Mouse (Mus musculus): ENCODE results near the gene Tirap. TPM values are rescaled to one million over a fixed set of nuclear protein-coding genes. Genes with fewer than 3 reads are reported as not detected.

The Tirap gene
- polyA plus RNA-seq, 1 experiment, result 12.2 TPM

GRCm38 (mm10) chr9:35188700-35189099 lies 11.4 kb downstream of the Tirap start:
- no peak for DNase-seq (ENCODE audit: low read depth)

GRCm38 (mm10) chr9:35187351-35187903 lies 12.7 kb downstream of the Tirap start:
- no peak for DNase-seq (ENCODE audit: low read depth)

- DNase-seq (ENCODE audit: low read depth), result no peak
Observed at GRCm38 (mm10) chr9:35186430-35186829, 13.7 kb downstream of the Tirap start.

- no peak for DNase-seq (ENCODE audit: low read depth)
Observed at GRCm38 (mm10) chr9:35183359-35183758, 16.7 kb downstream of the Tirap start.

- DNase-seq (ENCODE audit: low read depth), result no peak
Observed at GRCm38 (mm10) chr9:35182832-35183231, 17.3 kb downstream of the Tirap start.

GRCm38 (mm10) chr9:35176124-35176659 lies 23.9 kb downstream of the Tirap start:
- DNase-seq (ENCODE audit: low read depth), result no peak

GRCm38 (mm10) chr9:35175251-35176123 lies 24.6 kb downstream of the Tirap start, which contains the start of gene Dcps:
TSS of gene Dcps (minus strand) at chr9:35176061.
- peak; percentile 75 for DNase-seq (ENCODE audit: low read depth)

- no peak for DNase-seq (ENCODE audit: low read depth)
Observed at GRCm38 (mm10) chr9:35173331-35173730, 26.8 kb downstream of the Tirap start.

GRCm38 (mm10) chr9:35170071-35170470 lies 30.0 kb downstream of the Tirap start:
- no peak for DNase-seq (ENCODE audit: low read depth)

GRCm38 (mm10) chr9:35166798-35167635 lies 33.1 kb downstream of the Tirap start:
- no peak for DNase-seq (ENCODE audit: low read depth)

- no peak for DNase-seq (ENCODE audit: low read depth)
Observed at GRCm38 (mm10) chr9:35166144-35166797, 33.8 kb downstream of the Tirap start.

GRCm38 (mm10) chr9:35164142-35164874 lies 35.8 kb downstream of the Tirap start:
- no peak for DNase-seq (ENCODE audit: low read depth)

- no peak for DNase-seq (ENCODE audit: low read depth)
Observed at GRCm38 (mm10) chr9:35163011-35163690, 36.9 kb downstream of the Tirap start.

- DNase-seq (ENCODE audit: low read depth), result no peak
Observed at GRCm38 (mm10) chr9:35161721-35162120, 38.4 kb downstream of the Tirap start.

GRCm38 (mm10) chr9:35160662-35161061 lies 39.4 kb downstream of the Tirap start:
- no peak for DNase-seq (ENCODE audit: low read depth)

- DNase-seq (ENCODE audit: low read depth), result no peak
Observed at GRCm38 (mm10) chr9:35158477-35158876, 41.6 kb downstream of the Tirap start.

- no peak for DNase-seq (ENCODE audit: low read depth)
Observed at GRCm38 (mm10) chr9:35156862-35157261, 43.2 kb downstream of the Tirap start.

- no peak for DNase-seq (ENCODE audit: low read depth)
Observed at GRCm38 (mm10) chr9:35156002-35156710, 43.9 kb downstream of the Tirap start.

- no peak for DNase-seq (ENCODE audit: low read depth)
Observed at GRCm38 (mm10) chr9:35152923-35153322, 47.2 kb downstream of the Tirap start.
